Mouse (Mus musculus) liver, embryonic 14.5 days (tissue): ENCODE results near the gene Smarca4. TPM values are rescaled to one million over a fixed set of nuclear protein-coding genes. Genes with fewer than 3 reads are reported as not detected.
A peak's percentile ranks its signal among the peaks of the same experiment; 100 is the strongest.

Experiments
- ATAC-seq: fragments of 200-750 bp; cut with Nextera tagmentation; 2 replicates; pipeline ENCODE4 v1.8.0; 2017; ENCODE audit warnings: moderate number of reproducible peaks, mild to moderate bottlenecking, moderate library complexity; ENCODE audit not compliant: insufficient read depth
- DNase-seq, 3 experiments: peaks; one replicate each; pipeline ENCODE4 v3.0.0-alpha.2; 2012 to 2013; ENCODE audit warnings: low read depth in 3 of 3, low spot score in 3 of 3
- H3K27ac ChIP-seq: fragments of 300-500 bp; sonication (generic); 2 replicates; pipeline ENCODE4 v1.5.1; 2014; ENCODE audit warnings: moderate library complexity, mild to moderate bottlenecking, control low read depth, inconsistent platforms
- H3K27me3 ChIP-seq: fragments of 300-500 bp; sonication (generic); 2 replicates; pipeline ENCODE4 v1.6.1; 2014; ENCODE audit warnings: mild to moderate bottlenecking, low read length, moderate library complexity; ENCODE audit not compliant: control insufficient read depth, insufficient read depth
- H3K36me3 ChIP-seq: fragments of 300-500 bp; sonication (generic); replicated peaks from 2 replicates; pipeline ENCODE4 v1.6.1; 2014; ENCODE audit warnings: low read depth; ENCODE audit not compliant: control insufficient read depth, insufficient read depth
- H3K4me1 ChIP-seq, 2 experiments: fragments of 200-500 bp in 1 of 2; fragments of 300-500 bp in 1 of 2; sonication (generic) in 1 of 2; replicated peaks; 2 replicates each; pipeline ENCODE4 v1.6.1; 2012 to 2014; ENCODE audit warnings: antibody characterized with exemption in 1 of 2, inconsistent platforms in 1 of 2, low read length in 1 of 2; ENCODE audit not compliant: control insufficient read depth in 2 of 2, insufficient read depth in 2 of 2
- H3K4me2 ChIP-seq: fragments of 300-500 bp; sonication (generic); 2 replicates; pipeline ENCODE4 v1.6.1; 2014; ENCODE audit warnings: low read depth, mild to moderate bottlenecking, control low read depth, moderate library complexity
- H3K4me3 ChIP-seq, 2 experiments: fragments of 200-500 bp in 1 of 2; fragments of 300-500 bp in 1 of 2; sonication (generic) in 1 of 2; 2 replicates each; pipeline ENCODE4 v1.5.1; 2012 to 2014; ENCODE audit warnings: low read depth in 2 of 2, low read length in 2 of 2, mild to moderate bottlenecking in 2 of 2, control low read depth in 1 of 2, inconsistent platforms in 1 of 2, moderate library complexity in 1 of 2; ENCODE audit not compliant: insufficient read depth in 1 of 2
- H3K9ac ChIP-seq: fragments of 300-500 bp; sonication (generic); replicated peaks from 2 replicates; pipeline ENCODE4 v1.6.1; 2014; ENCODE audit warnings: mild to moderate bottlenecking, control low read depth, moderate library complexity
- H3K9me3 ChIP-seq: fragments of 300-500 bp; sonication (generic); 2 replicates; pipeline ENCODE4 v1.6.1; 2016; ENCODE audit warnings: low read length, mixed read lengths; ENCODE audit not compliant: control insufficient read depth
- CTCF ChIP-seq: IDR thresholded peaks from 2 replicates; pipeline ENCODE4 v1.5.1; 2016; ENCODE audit warnings: antibody characterized with exemption, low read depth, control low read depth
- EP300 ChIP-seq: IDR thresholded peaks from 2 replicates; pipeline ENCODE4 v1.6.1; 2016; ENCODE audit warnings: antibody characterized with exemption, low read depth
- WGBS: fragments of 180-500 bp; shearing (Covaris S2); extraction: QIAGEN DNeasy Blood & Tissue Kit; methylation state at CpG from one replicate; pipeline ENCODE4 v1.1.7; 2014; ENCODE audit not compliant: insufficient replicate concordance; 5-methylcytosine and 5-hydroxymethylcytosine counted together
- polyA plus RNA-seq, 2 experiments: library from polyadenylated mRNA; depleted of rRNA in 1 of 2; stranded (reverse) in 1 of 2; unstranded in 1 of 2; fragments of >200 nt; fragmentation: Nextera tagmentation in 1 of 2; extraction: Ambion mirVana in 1 of 2; gene quantifications; 2 replicates each; pipeline versions ENCODE4 v1.2.1 to v1.2.3; 2012 to 2014

Smarca4 gene
- polyA plus RNA-seq (2012; rRNA removed) (17.0 and 20.6 TPM in 2 replicates), polyA plus RNA-seq (2014; fragmentation: Nextera tagmentation; extraction: Ambion mirVana) (17.7 and 22.6 TPM in 2 replicates)

DNA sequence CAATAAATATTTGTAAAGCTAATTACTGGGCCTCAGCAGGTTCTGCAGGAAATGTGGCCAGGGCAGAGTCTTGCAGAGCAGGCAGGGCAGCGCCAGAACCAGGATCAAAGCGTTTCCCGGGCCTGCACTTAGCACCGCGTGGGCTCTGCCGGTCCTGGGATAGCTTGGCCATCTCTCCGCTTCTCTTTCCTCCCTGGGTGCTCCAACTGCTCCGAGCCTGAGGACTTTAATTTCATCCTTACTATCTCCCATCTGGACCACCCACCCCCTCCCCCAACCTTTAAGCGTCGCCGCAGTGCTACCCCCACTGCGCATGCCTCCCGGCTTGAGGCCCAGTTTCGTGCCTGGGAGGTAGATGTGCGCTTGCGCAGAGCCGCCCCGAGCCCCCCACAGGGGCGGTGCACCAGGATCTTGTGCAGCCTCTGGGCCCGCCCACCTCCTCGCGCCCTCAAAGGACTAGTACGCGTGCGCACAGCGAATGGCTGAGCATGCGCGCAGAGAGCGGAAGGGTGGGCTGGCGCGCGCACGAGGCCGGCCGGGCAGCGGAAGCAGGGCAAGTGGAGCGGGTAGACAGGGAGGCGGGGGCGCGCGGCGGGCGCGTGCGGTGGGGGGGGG is at the start of gene Smarca4:
TSS of gene Smarca4 (plus strand) at position 553 of the 615 bp plus-strand sequence.
- WGBS, result under 1% methylated on average over 39 of the region's 45 CpGs
- TF ChIP-seq EP300, result no peak
- TF ChIP-seq CTCF, result peak; percentile 8; the same call in 1 of the 2 replicates
- peak within 1 kb of the TSS; percentile 83 for H3K27ac ChIP-seq
- H3K4me2 ChIP-seq, result peak within 1 kb of the TSS; percentile 90
- peaks cover 5 to 12% of the 10 kb centered on the region in 2 experiments; a peak in 3 of 4 replicates for H3K4me1 ChIP-seq
- DNase-seq, result peak; percentile 94 to 97 (median 94)
- H3K4me3 ChIP-seq, result peak within 1 kb of the TSS; percentile 93
- H3K9ac ChIP-seq, result peak within 1 kb of the TSS; percentile 94
- no peaks in the 10 kb centered on the region for H3K27me3 ChIP-seq
- peak; percentile 93 for ATAC-seq
- no peaks in the 10 kb centered on the region for H3K36me3 ChIP-seq
- no peaks in the 10 kb centered on the region for H3K9me3 ChIP-seq

DNA sequence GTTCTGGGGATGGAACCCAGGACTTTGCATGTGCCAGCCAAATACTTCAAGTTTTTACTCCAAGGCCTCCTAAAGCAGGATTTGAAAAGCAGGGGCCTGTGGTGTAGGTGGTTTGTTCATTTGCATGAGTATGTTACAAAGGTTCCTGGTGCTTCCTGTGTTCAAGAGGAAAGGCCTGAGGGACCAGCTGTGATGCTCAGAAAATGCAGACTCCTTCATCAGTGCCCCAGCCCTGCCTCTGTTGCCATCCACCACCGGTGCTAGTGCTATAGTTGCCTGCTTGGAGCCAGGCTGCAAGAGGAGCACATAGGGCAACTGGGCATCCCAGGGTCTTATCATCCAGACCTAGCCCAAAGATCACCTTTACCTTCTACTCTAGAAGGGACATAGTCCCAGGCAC is 49.4 kb upstream of the Smarca4 start:
- Histone ChIP-seq H3K36me3 (peaks cover 19% of the 10 kb centered on the region), H3K9me3 (no peaks in the 10 kb centered on the region), H3K9ac (0 out of 2 replicates have a peak overlapping the region, but pooled peaks have one; percentile 11), H3K27ac (no peak overlapping the region), H3K27me3 (no peaks in the 10 kb centered on the region), H3K4me2 (no peak overlapping the region), H3K4me3 (no peak overlapping the region), H3K4me1 (peaks cover 20% of the 10 kb centered on the region in 2 experiments)
- TF ChIP-seq EP300, result no peak
- TF ChIP-seq CTCF, result no peak
- no peak for DNase-seq
- 83% methylated on average over 1 of the region's 1 CpGs for WGBS
- ATAC-seq, result no peak

DNA sequence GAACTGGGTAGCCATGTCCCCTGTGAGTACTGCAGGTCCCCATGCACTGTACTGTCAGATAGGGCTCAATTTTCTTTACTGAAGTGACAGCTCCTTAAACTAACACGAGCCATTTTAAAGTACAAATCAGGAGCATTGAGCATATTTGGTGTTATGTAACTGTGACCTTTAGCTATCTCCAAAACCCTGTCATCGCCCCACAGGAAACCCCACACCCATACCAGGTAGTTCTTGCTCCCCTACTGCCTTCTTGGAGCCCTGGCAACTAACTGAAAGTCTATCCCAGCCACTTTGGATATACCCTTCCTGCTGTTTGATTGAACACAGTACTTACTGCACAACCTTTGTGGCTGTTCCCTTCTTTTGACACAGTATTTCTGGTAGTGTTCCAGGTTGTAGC is 48.9 kb upstream of the Smarca4 start:
- Histone ChIP-seq H3K4me3 (no peak overlapping the region), H3K27me3 (no peaks in the 10 kb centered on the region), H3K36me3 (peaks cover 24% of the 10 kb centered on the region), H3K4me2 (no peak overlapping the region), H3K27ac (no peak overlapping the region), H3K9ac (0 out of 2 replicates have a peak overlapping the region, but pooled peaks have one; percentile 11), H3K9me3 (no peaks in the 10 kb centered on the region), H3K4me1 (peaks cover 20% of the 10 kb centered on the region in 2 experiments)
- TF ChIP-seq EP300 (no peak), CTCF (no peak)
- ATAC-seq (no peak), DNase-seq (no peak)
- WGBS, result 56% methylated on average over 2 of the region's 2 CpGs

DNA sequence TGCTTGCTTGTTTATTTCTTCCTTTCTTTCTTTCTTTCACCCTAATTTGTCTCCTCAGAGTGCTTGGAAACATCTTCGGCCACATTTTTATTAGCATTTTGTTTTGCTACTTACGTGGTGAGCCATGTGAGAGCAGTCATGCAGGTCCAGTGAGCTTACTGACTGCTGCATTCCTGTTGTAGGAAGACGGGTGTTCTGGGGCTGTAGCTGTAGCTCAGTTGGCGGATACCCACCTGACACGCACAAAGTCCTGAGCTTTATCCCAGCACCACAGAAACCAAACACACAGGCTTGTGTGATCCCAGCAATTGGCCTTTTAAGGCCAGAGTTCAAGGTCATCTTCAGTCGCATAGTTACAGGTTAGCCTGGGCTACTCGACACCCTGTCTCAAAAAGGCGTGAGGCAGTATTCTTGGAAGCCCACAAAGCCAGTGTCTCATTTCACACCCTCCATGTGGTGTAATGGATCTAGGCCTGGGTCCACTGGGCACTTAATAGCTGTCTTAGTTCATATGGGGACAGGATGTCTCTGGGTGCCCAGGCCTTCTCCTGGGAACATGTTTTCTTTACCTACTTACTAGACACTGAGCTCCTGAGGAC is 47.2 kb upstream of the Smarca4 start:
- ATAC-seq, result no peak
- H3K4me3 ChIP-seq, result no peak overlapping the region
- no peak overlapping the region for H3K9ac ChIP-seq
- H3K9me3 ChIP-seq, result no peaks in the 10 kb centered on the region
- no peak for DNase-seq
- no peak overlapping the region; the same call in 1 of the 2 replicates for H3K27ac ChIP-seq
- peaks cover 30% of the 10 kb centered on the region for H3K36me3 ChIP-seq
- WGBS, result 81% methylated on average over 8 of the region's 8 CpGs
- no peaks in the 10 kb centered on the region for H3K27me3 ChIP-seq
- TF ChIP-seq CTCF (no peak), EP300 (no peak)
- no peak overlapping the region for H3K4me2 ChIP-seq
- H3K4me1 ChIP-seq, result peaks cover 20% of the 10 kb centered on the region in 2 experiments
